Mouse (Mus musculus) lung, postnatal 4 days (tissue): ENCODE measurements at regions not wholly inside any gene's neighbourhood (a gene's known extent, or its start where the extent isn't known, plus 50 kb on each side); places are given as distances from the start of the nearest gene placed in this dataset.
A peak's percentile ranks its signal among the peaks of the same experiment; 100 is the strongest.

Experiments
- DNase-seq, 2 experiments: peaks; one replicate each; pipeline ENCODE4 v3.0.0; 2021

- DNase-seq: peak in 1 of 2 experiments; percentile 21
Observed at GRCm38 (mm10) chrX:23556271-23556670, 136.6 kb upstream of the Wdr44 start.

- DNase-seq: peak in 1 of 2 experiments; percentile 8
Observed at GRCm38 (mm10) chrX:23565581-23565980, 127.3 kb upstream of the Wdr44 start.
